Mouse (Mus musculus) ES-E14 (cell line): ENCODE results near the gene Abcc6. TPM values are rescaled to one million over a fixed set of nuclear protein-coding genes. Genes with fewer than 3 reads are reported as not detected.
A peak's percentile ranks its signal among the peaks of the same experiment; 100 is the strongest.

Experiments used
- DNase-seq: peaks from one replicate; pipeline ENCODE4 v3.0.0-alpha.2; 2013; ENCODE audit warnings: low read depth, low spot score
- H3K27ac ChIP-seq: 2 replicates; pipeline ENCODE4 v1.5.1; 2012; ENCODE audit warnings: low read depth, mild to moderate bottlenecking, low read length, moderate library complexity, mixed read lengths; ENCODE audit not compliant: poor library complexity, insufficient read depth, severe bottlenecking
- H3K36me3 ChIP-seq: 2 replicates; pipeline ENCODE4 v1.6.1; 2012; ENCODE audit warnings: mild to moderate bottlenecking, low read length, moderate library complexity, mixed read lengths; ENCODE audit not compliant: control insufficient read depth, poor library complexity, insufficient read depth, severe bottlenecking
- H3K4me1 ChIP-seq, 2 experiments: fragments of 150-350 bp in 1 of 2; sonication (generic) in 1 of 2; 2 replicates each; pipeline ENCODE4 v1.6.1; 2012; ENCODE audit warnings: low read length in 2 of 2, mild to moderate bottlenecking in 1 of 2, mixed read lengths in 1 of 2; ENCODE audit not compliant: control insufficient read depth in 2 of 2, insufficient read depth in 2 of 2, poor library complexity in 1 of 2
- H3K4me3 ChIP-seq, 2 experiments: fragments of 150-350 bp in 1 of 2; sonication (generic) in 1 of 2; 2 replicates each; pipeline ENCODE4 v1.5.1; 2012; ENCODE audit warnings: low read length in 2 of 2, low read depth in 1 of 2, mild to moderate bottlenecking in 1 of 2, mixed read lengths in 1 of 2; ENCODE audit not compliant: insufficient read depth in 1 of 2, poor library complexity in 1 of 2, severe bottlenecking in 1 of 2
- H3K9ac ChIP-seq: 2 replicates; pipeline ENCODE4 v1.6.1; 2012; ENCODE audit warnings: low read depth, mild to moderate bottlenecking, low read length, mixed read lengths; ENCODE audit not compliant: poor library complexity, insufficient read depth, severe bottlenecking
- H3K9me3 ChIP-seq: fragments of 150-350 bp; sonication (generic); 2 replicates; pipeline ENCODE4 v1.6.1; 2012; ENCODE audit warnings: low read depth, mild to moderate bottlenecking, low read length; ENCODE audit not compliant: control insufficient read depth, insufficient read depth
- CHD2 ChIP-seq: IDR thresholded peaks from 2 replicates; pipeline ENCODE4 v1.6.1; 2014; ENCODE audit warnings: mild to moderate bottlenecking, low read depth, low read length, inconsistent platforms
- HCFC1 ChIP-seq: IDR thresholded peaks from 2 replicates; pipeline ENCODE4 v1.6.1; 2012; ENCODE audit warnings: low read length, inconsistent platforms, borderline replicate concordance; ENCODE audit not compliant: insufficient read depth
- MAFK ChIP-seq: IDR thresholded peaks from 2 replicates; pipeline ENCODE4 v1.6.1; 2014; ENCODE audit warnings: mild to moderate bottlenecking, low read depth, low read length, inconsistent platforms; ENCODE audit not compliant: insufficient read depth
- ZC3H11A ChIP-seq: IDR thresholded peaks from 2 replicates; pipeline ENCODE4 v1.6.1; 2012; ENCODE audit warnings: low read depth, mild to moderate bottlenecking, inconsistent platforms, low read length, borderline replicate concordance
- ZNF384 ChIP-seq: IDR thresholded peaks from 2 replicates; pipeline ENCODE4 v1.6.1; 2012; ENCODE audit warnings: low read depth, low read length, inconsistent platforms
- in situ Hi-C, 2 experiments: fragments of 600-800 bp; cut with MboI; formaldehyde crosslinking; loops; one replicate each; pipeline ENCODE4 v1.15.1; 2025; ENCODE audit warnings: low sequenced_read_pairs in 2 of 2, inconsistent platforms in 1 of 2; ENCODE audit not compliant: unreplicated experiment in 2 of 2
- total RNA-seq: library from RNA; depleted of rRNA; stranded (reverse); fragments of 300-350 nt; gene quantifications from 2 replicates; pipeline ENCODE4 v1.2.3, GENCODE M21; 2012

Gene Abcc6
- total RNA-seq, 1 experiment: 4.7 TPM

DNA sequence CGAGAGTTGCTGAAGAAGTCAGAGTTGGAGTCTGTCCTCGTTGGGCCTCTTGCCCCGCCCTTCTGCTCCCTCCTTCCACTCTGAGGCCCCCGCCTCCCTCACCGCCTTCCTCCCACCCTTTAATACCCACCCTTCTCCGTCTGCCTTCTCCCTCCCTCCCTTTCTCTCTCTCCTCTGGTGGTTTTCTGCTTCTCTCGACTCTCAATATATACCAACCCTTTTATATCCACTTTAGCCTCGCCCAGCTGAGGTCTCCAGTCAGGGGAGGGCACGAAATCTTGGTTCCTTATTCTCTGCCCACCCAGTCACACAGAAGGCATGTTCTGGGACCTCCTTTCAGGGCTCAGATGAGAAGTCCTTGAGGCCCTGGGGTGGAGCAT, 108.9 kb downstream of the Abcc6 start, which contains the start of gene Emp3:
Gene Emp3 (minus strand): TSS at position 163 of the 380 bp plus-strand sequence.
- Histone ChIP-seq H3K27ac (0 out of 2 replicates have a peak within 1 kb of the TSS, but pooled peaks have one; percentile 16), H3K4me1 (peaks cover 8 to 32% of the 10 kb centered on the region in 2 experiments; a peak in 3 of 4 replicates), H3K9ac (peak within 1 kb of the TSS; percentile 53; the same call in 1 of the 2 replicates), H3K4me3 (peak within 1 kb of the TSS in 1 of 2 experiments; percentile 3; a peak in 1 of 4 replicates), H3K36me3 (no peaks in the 10 kb centered on the region), H3K9me3 (no peaks in the 10 kb centered on the region)
- in situ Hi-C loops: loop anchor here in 1 of 2 experiments (10.0 kb wide), 1 partner anchor 176 kb away; no protein-coding TSS in a partner anchor
- no peak for DNase-seq
- TF ChIP-seq ZNF384: no peak
- no peak for TF ChIP-seq CHD2
- no peak for TF ChIP-seq ZC3H11A
- no peak for TF ChIP-seq HCFC1
- TF ChIP-seq MAFK: no peak

DNA sequence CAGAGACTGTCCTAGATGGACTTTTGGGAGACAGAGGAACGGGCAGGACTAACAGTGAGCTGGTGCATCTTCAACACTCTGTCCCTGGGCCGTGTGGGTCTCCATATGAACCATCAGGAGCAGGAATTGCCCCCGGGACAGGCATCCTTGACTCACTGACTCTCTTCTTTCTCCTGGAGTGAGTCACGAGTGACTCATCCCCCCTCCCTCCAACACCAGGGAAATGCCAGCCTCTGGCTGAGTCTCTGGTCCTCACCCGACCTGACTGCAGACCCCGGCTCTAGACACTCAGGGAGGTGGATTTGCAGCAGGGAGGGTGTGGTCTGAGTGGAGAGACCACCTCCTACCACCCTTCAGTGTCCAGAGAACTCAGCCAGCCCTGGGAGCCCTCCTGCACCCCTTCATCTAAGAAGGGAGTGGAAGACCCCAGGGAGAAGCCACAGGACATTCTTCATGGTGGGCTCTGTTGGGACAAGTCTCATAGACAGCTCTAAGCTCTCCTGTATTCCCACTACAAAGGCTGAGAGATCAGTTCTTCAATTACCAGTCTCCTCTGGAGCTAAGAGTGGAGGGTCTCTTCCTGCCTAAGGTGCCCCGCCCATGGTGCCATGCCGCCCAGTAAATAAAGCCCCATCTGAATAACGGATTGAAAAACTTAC, 109.4 kb downstream of the Abcc6 start:
- Histone ChIP-seq H3K27ac (0 out of 2 replicates have a peak overlapping the region, but pooled peaks have one; percentile 16), H3K4me3 (peak overlapping the region in 1 of 2 experiments; percentile 3; a peak in 1 of 4 replicates), H3K36me3 (no peaks in the 10 kb centered on the region), H3K9ac (peak overlapping the region; percentile 30; the same call in 1 of the 2 replicates), H3K9me3 (no peaks in the 10 kb centered on the region), H3K4me1 (peaks cover 8 to 36% of the 10 kb centered on the region in 2 experiments; a peak in 3 of 4 replicates)
- in situ Hi-C loops: loop anchor here in 1 of 2 experiments (10.0 kb wide), 1 partner anchor 176 kb away; no protein-coding TSS in a partner anchor
- no peak for TF ChIP-seq MAFK
- TF ChIP-seq ZNF384: no peak
- TF ChIP-seq ZC3H11A: no peak
- TF ChIP-seq CHD2: no peak
- TF ChIP-seq HCFC1: no peak
- no peak for DNase-seq

DNA sequence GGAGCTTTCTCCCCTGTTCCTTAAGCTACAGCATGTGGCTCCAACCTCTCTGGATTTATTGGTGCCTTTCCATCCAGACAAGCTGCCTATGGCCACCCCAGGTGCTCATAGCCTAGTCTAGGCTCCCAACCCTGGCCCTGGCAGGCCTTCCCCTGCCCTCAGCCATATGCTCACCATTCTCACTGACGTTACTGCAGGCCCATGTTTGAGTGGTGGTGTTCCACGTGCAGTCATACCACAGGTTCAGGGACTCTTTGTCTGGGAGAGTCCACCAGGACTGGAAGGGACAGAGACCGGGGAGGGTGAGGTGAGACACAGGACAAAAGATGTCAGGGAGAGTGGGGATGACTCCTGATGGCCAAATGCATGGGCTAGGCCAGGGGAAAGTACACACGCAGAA, 110.3 kb downstream of the Abcc6 start:
- H3K4me3 ChIP-seq: no peak overlapping the region
- no peaks in the 10 kb centered on the region for H3K9me3 ChIP-seq
- TF ChIP-seq ZC3H11A (no peak), ZNF384 (no peak), MAFK (no peak), CHD2 (no peak), HCFC1 (no peak)
- H3K36me3 ChIP-seq: no peaks in the 10 kb centered on the region
- in situ Hi-C loops: loop anchor here in 1 of 2 experiments (10.0 kb wide), 1 partner anchor 175 kb away; no protein-coding TSS in a partner anchor
- no peak for DNase-seq
- no peak overlapping the region for H3K27ac ChIP-seq
- no peak overlapping the region for H3K9ac ChIP-seq
- H3K4me1 ChIP-seq: peaks cover 8 to 36% of the 10 kb centered on the region in 2 experiments; a peak in 3 of 4 replicates

DNA sequence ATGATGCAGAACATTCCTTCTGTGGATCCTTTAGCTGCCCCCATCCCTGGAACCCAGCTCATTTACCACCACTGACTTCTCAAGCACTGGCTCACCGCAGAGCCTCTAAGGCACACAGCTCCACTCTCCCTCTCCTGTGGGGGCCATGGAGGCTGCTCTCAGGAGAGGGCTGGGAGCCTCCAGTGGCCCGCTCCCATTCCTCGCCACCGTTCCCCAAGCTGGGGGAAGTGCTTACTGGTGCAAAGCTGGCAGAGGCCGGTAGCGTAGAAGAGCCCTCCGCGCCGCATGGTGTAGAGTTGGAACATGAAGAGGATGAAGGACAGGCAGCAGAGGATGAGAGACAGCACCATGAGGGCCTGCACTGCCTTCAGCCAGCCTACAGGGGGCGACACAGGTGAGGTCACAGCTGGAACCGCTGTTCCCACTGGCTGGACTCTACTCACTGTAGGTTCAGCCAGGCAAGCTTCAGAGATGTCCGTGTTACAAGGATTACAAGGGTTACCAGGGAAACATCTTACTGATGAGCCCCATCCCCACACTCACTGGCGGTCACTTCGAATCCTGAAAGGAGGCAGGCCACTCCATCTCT, 110.9 kb downstream of the Abcc6 start:
- peaks cover 8 to 36% of the 10 kb centered on the region in 2 experiments; a peak in 3 of 4 replicates for H3K4me1 ChIP-seq
- H3K9me3 ChIP-seq: no peaks in the 10 kb centered on the region
- peak overlapping the region; percentile 53; the same call in 1 of the 2 replicates for H3K9ac ChIP-seq
- no peaks in the 10 kb centered on the region for H3K36me3 ChIP-seq
- TF ChIP-seq ZC3H11A: no peak
- no peak for TF ChIP-seq CHD2
- DNase-seq: no peak
- no peak overlapping the region for H3K27ac ChIP-seq
- in situ Hi-C loops: no loop called here
- H3K4me3 ChIP-seq: peak overlapping the region; percentile 49 to 55
